Mouse (Mus musculus): Measurements from ENCODE around the gene Ankzf1.

Gene Ankzf1

DNA sequence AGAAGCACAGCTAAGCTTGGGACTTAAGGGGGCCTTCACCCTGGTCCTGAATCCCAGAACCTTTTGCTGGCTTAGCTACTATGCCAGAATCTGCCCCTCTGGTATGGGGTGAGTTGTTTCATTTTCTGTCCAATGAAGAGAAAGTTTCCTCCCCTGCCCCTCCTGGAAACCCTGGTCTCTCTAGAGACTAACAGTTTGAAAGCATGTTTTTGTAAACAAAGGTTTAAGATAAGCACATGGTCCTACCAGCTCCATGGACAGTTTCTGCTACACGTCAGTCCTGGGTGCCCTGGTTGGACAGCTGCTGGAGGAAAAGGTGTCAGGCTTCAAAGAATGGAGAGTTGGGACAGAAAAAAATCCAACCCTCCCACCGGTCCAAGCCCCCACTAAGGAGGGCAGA, 1.4 kb upstream of the Ankzf1 start:
- no peak for DNase-seq

DNA sequence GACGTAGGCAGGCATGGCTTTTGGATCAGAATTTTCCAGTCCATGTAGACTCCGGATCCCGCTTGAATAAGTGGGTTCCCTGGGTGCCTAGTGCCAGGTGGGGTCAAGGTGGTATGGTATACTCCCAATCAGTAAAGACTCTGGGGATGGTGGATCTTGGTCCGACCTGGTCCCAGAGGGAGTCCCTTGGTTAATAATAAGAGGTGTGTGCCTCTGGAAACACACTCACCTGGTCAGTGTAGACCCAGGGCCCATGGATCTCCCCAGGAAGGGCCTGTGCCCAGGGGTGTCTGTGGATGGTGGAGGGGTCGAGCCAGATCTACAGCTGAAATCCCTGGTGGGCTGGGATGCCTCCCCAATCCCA, 711 bp upstream of the Ankzf1 start:
- DNase-seq: no peak

DNA sequence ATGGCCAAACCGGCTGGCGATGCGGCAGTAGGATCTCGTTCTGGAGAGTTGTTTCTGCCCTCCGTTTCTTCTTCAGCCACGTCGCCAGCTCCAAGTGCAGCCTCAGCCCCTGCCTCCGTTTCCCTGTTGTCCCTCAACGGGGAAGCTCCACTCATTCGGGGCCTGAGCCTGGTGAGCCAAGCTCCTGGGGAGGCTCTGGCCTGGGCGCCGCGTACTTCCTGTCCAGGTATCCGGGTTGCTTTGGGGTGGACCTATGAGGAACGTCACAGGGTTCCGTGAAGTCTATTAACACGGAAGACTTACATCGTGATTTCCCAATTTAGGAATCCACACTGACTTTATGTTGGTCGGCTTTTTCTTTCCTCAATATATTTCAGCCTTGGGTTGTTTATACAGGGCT, 501 bp downstream of the Ankzf1 start:
- peak in 1 of 2 experiments; percentile 35 for DNase-seq

DNA sequence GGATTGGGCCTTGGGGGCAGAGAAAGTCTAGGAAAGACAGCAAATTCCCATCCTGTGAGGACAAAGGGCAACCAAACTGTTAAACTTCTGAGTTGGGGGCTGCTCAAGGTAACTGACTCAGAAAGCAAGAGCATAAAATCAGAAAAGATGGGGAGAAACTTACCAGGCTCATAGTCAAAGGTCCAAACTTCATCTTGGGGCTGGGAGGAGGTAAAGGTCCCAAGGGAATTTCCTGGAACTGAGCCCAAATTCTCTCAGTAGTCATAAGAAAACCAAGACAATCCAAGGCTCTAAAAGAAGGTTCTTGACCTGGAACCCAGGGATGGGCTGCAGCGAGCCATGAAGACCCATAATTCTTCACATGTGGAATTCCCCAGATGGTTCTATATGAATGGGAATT, 9.3 kb downstream of the Ankzf1 start:
- no peak for DNase-seq

DNA sequence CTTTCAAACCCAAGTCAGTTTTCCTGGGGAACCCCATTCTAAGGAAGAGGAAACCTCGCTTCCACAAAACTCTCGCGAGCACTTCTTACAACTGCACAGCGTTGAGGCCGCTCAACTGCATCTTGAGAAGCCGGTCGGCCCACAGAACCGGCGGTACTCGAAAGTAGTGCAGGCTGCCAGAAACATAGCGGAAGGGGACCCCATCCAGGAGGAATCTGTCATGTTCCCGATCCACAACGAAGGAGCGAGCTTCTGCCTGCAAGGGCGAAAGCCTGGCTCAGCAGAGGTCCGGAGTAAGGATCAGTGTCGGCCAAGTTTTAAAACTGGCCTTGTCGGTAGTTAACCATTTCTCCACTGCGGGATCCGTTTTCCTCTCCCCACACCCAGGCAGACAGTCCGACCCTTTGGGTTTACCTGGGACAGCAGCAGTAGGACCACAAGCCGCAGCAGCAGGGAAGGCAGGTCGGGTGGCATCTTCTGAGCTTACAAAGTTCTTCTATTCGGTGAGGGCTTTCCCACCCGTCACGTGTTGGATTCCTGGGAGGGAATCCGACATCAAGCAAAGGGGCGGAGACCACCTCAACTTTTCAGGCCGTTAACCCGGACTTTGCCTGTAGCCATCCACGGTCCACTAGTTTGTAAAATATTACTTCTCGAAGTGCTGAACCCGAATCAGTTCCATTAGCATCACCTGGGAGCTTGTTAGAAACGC, 17.2 kb downstream of the Ankzf1 start:
- no peak for DNase-seq

DNA sequence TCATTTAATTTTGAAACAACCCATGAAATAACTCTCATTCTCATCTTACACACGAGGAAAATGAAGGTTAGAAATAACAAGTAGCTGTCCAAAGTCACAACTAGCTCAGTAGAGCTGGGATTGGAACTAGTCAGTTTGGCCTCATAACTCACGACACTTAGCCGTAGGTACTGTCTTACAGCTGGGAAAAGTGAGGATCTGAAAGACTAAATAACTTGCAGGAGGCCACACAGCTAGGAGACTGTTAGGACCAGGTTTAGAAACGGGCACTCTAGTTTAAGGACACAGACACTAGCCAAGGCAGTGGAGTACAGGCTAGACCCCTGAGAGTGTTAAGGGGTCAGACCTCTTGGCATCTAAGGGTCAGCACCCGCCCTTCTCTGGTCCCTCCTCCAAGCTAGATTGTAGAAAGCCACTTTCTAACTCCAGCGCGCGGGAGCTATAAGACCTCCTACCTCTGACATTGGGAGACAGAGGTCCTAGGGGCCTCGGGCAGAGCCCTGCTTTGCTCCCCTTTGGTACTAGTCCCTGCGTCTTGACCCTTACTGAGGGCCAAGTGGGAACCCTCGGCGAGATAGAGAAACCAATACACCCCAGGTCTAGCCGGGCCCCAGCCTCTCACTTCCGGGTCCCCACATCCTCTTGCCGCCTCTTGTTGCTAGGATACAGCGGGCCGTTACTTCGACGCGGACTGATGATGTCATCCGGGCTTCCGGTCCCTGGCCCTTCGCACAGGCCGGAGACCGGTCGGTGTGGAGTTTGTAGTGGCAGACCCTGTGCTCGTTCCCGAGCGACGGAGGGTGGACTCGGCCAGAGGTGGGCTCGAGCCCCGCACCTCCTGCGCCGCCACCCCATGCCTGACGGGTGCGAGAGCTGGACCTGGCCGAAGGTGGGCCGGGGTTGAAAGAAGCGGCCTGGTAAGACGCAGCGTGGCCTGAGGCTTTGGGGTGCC, 18.5 kb downstream of the Ankzf1 start, which contains the start of the genes Glb1l and Stk16:
Glb1l (minus strand) TSS at position 678 of the 952 bp plus-strand sequence.
Stk16 (plus strand) TSS at position 703 of the 952 bp plus-strand sequence.
- peak; percentile 92 to 94 for DNase-seq

DNA sequence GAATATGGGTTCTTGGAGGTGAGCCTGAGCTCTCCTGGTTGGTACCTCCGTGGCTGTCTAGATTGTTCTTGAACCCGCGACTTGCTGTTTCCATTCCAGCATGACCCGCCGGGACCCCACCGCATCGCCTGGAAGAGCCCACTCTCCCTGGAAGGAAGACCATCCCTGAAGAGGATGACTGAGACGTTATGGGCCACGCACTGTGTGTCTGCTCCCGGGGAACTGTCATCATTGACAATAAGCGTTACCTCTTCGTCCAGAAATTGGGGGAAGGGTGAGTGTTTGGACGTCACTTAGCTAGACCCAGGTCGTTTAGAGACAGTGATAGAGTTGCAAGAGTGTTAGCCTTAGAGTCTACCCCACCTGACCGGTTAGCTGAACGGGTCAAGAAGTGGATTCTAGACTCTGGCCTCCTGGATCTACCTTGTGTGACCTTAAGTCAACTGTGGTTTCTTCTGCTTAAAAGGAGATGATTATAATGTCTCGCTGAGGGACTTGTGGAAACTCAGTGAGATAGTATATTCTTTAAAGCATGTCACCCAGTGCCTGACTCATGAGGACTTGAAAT, 19.3 kb downstream of the Ankzf1 start:
- no peak for DNase-seq

DNA sequence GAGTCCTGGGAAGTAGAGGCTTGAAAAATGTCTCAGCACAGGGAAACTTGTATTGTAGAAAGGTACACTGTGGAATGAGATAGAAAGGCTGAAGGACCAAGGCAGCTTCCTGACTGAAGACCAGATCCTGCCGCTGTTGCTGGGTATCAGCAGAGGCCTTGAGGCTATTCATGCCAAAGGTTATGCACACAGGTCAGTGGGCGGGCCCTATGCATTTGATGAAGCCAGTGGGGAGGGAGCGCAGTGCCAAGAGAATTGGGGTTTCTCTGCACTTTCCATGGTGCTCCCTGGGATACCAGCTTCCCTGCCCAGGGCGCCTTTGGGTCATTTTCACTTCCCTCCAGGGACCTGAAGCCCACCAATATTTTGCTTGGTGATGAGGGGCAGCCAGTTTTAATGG, 20.6 kb downstream of the Ankzf1 start:
- DNase-seq: no peak

DNA sequence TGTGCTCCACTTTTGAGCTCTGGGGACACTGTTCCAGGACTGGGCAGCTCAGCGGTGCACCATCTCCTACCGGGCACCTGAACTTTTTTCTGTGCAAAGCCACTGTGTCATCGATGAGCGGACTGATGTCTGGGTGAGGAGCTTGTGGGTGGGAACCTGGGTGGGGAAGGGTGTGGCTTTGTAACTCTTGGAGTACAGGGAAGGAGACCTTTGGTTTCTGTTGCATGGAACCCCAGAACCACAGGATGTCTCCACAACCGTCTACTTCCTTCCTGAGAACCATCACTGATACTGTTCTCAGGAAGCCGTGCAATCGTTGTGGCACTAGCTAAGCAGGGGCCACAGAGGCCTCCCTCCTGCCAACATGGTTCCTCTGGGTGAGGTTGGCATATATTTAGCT, 21.1 kb downstream of the Ankzf1 start:
- no peak for DNase-seq

DNA sequence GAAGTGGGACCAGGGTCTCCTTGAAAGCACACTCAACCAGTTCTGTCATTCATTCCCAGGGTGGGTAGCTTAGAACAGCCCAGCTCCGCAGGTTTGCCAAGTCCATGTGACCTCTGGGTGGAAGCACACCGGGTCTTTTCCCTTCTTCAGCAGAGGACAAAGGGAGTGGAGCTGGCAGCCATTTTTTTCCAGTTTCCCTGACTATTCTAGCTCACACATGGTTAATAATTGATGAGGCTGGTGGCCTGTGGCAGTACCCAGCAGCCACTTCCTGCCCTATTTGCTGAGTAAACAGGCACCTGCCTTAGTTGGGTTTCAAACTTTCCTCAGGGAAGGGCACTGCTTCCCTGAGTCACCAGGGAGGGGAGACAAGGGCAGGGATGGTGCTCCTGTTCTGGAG, 22.5 kb downstream of the Ankzf1 start:
- DNase-seq: no peak

DNA sequence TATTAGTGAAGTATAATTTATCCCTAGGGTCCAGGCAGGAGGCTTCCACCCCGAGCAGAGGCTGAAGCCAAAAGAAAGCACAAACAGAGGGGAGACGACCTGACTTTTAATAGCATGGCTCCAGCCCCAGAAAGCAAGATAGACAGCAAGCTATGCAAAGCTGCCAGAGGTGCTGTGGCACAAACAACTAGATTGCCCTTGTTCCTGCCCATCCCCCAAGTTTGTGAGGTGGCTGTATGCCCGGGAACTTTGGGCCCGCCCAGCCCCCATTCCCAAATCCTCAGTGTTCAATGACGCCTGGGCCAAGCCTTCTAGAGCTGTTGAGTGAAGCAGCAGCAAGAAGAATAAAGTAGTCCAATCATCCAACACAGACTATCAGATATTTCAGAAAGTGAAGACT, 22.9 kb downstream of the Ankzf1 start:
- no peak for DNase-seq

DNA sequence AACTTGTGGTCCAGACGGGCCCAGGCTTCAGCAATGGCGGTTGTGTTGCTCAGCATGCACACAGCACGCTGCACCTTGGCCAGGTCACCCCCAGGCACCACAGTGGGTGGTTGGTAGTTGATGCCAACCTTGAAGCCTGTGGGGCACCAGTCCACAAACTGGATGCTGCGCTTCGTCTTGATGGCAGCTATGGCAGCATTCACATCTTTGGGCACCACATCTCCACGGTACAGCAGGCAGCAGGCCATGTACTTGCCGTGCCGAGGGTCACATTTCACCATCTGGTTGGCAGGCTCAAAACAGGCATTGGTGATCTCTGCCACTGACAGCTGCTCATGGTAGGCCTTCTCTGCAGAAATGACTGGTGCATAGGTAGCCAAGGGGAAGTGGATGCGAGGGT, 23.8 kb downstream of the Ankzf1 start:
- DNase-seq: no peak

DNA sequence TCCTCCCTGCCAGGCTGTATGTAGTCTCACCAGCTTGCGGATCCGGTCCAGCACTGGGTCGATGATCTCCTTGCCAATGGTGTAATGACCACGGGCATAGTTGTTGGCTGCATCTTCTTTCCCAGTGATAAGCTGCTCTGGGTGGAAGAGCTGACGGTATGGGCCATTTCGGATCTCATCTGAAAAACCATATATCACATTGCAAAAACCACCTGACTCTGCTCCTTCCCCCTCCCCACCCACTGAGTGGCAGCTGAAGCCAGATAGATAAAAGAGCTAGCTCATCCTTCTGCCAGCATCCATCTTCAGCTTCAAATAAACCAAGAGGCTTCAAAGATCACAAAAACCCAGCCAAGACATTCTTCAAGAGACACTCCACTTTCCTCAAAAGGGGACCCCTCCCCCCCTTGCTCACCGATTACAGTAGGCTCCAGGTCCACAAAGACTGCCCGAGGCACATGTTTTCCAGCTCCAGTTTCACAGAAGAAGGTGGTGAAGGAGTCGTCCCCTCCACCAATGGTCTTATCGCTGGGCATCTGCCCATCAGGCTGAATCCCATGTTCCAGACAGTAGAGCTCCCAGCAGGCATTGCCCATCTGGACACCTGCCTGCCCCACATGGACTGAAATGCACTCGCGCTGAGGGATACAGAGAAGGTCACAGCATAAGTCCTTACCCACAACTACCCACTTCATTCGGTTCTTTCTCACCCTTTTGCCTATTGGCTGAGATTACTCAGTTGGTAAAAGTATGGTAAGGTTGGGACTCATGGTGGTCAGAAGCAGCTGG, 25.0 kb downstream of the Ankzf1 start:
- DNase-seq: no peak

DNA sequence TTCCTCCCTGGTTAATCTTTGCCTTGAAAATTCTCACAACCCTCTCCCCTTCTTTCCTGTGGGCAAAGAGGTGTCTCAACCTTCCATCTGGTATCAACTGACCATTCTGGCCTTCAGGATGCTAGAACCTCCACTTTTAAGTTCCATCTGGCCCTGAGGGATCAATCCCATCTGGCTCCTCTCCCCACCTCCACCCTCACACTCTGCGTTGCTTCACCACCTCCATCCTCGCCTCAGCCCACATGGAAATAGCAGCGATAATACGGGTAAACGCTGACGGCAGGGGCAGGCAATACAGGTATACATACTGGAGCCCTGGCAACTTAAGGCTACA, 25.9 kb downstream of the Ankzf1 start:
- no peak for DNase-seq

DNA sequence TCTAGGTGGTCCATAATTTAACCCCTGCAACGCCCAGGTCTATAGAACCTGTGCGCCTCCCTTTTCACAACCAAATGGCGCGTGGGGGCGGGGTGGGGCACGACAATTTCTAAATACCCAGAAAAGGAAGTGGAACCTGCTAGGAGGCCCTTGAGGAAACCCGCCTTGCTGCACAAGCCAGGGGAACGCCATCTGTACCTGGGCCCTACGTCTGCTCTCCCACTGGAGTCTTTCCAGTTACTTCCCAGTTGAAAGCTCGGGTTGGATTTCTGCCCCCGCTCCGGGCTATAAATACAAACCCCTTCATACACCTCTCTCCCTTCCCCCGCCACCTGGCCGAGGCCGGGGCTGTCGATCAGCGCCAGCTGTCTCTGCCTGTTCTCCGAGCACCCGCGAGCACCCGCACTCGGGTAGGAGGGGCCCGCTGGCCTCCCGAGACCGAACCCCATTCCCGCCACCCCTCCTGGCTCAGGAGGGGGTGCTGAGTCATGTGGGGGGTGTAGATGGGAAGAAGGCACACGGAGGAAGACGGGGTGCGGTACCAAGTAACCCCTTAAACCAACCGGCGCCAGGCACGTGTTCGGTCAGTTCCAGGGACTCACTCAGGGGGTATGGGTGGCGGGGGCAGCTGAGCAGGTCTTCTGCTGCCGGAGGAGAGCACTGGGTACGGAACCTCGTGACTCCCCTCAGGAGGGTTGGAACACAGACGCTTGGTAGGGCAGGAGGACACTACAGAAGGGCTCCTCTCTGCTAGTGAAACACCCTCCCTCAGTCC, 26.5 kb downstream of the Ankzf1 start:
- peak; percentile 56 to 72 for DNase-seq

DNA sequence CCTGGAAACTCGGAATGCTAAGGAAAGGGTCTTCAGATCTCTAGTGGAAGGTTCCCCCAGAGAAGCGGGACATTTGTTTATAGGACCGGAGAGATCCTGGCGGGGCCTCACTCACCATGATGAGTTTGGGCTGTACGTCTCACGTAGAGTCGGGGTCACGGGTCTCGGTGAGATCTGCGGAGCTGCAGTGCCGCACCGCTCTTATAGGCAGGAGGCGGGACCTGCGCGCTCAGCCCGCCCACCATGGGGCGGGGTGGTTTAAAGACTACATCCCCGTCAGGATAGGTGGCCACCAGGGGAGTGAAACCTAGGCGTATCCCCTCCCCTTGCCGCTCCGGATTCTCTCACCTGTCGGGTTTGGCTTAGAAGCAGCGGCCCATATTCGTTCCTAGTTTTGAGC, 27.1 kb downstream of the Ankzf1 start:
- DNase-seq: peak; percentile 93 to 98

DNA sequence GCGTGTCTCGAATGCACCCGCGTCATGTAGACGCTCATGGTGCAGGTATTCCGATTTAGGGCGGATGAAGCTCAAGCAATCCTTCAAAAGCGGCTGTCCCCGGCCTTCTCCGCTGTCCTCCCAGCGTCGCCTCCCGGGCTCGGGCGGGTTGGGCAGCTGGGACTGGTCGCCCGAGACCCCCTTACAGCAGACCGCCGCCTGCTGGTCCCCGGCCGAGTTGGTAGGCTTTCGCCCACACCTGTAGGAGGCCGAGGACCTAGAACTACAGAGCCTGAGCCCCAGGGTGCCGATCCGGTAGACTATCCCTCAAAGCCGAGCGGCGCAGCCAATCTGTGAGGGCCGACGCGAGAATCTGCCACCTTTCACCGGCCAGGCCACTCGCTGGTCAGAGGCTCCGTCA, 27.6 kb downstream of the Ankzf1 start, which contains the start of gene Tuba4a:
Tuba4a (minus strand) TSS at position 335 of the 400 bp plus-strand sequence.
- no peak for DNase-seq

DNA sequence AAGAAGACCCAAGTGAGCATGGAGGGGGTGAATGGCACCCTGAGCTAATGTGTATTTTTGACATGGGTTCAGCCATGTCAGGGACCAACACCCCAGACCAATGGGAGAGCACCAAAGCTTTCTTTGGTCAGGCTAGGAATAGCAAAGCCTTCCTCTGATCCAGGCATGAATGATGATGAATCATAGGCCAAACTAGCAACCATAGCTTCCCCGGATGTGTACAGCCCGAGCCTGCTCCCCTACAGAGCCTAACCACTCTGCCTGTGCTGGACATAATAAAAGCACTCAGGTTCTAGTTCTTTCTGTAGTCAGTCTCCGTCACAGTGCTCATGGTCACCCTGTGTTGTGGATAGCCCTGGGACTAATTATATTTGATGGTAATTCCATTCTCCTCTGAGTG, 29.6 kb downstream of the Ankzf1 start:
- no peak for DNase-seq

DNA sequence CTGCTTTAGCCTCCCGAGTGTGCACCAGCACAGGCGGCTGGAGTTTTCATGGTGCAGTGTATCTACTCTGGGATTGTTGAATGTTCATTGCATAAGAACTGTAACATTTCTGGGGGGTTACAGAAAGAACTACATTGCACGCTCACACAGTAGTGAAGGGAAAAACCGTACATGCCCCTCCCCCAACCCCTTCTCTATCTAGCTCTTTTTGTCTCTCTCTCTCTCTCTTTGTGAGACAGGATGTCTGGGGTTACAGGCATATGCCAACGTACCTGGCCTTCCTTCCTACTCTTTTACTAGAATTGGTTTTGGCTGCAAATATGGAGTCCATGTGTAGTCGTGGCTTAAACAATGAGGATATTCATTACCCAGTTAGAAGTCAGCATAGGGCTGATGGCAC, 31.0 kb downstream of the Ankzf1 start:
- DNase-seq: no peak

DNA sequence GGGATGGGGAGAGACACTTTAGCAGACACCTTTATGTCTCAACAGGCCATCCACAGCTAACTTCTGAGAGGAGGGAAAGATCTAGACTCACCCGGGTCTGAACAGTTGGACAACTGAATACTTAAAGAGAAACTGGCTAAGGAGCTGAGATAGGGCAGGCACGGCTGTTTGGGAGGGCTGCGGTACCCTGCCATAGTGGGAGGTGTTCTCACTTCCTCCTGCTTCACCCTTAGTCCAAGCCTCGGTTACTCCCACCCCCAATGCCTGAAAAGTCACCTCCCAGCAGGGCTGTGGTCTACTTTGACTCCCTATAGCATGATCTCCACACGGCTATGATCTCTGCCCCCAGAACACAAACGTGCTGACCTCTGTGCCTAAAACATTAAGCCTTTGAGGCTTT, 31.6 kb downstream of the Ankzf1 start:
- no peak for DNase-seq

DNA sequence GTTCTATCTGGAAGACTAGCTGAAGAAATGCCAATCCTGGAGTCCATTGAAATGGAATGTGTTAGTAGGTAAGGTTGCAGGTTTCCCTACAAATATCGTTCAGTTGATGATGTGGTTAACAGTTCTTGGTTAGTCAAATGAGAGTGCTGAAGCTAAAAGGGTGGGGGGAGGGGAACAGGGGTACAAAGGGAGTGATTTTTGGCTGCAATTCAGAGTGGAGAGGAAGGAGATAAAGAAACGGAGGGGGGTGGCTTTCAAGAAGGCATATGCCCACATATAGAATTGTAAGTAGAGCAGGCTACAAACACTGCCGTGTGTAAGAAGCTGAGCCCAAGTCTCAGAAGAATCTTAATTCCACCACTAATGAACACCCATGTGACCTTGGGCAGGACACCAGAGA, 33.5 kb downstream of the Ankzf1 start:
- DNase-seq: no peak

DNA sequence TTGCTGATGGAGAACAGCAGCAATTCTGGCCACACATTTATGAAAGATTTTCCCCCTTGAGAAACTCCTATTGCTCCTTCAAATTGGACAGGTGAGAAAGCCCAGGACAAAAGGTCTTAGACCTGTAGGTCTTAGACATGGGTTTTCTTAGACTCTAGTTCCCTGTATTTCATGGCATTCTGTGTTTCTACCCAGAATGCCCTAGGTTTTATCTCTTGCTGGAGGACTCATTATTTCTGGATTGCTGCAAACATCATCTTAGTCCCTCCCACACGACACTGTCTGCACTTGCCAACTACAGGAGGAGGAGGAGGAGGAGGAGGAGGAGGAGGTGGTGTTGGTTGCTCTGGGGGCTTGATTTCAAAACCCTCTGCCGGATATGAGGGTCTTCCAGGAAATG, 34.2 kb downstream of the Ankzf1 start:
- DNase-seq: no peak
